Mouse (Mus musculus) heart, adult 2 months (tissue): ENCODE data around the gene Smarca5.

Experiments used
- CTCF ChIP-seq: fragments of 200-600 bp; IDR thresholded peaks from 2 replicates; pipeline ENCODE4 v1.8.1; 2022; ENCODE audit warnings: antibody characterized with exemption, mild to moderate bottlenecking, moderate library complexity
- EP300 ChIP-seq: fragments of 200-500 bp; IDR thresholded peaks from 2 replicates; pipeline ENCODE4 v1.6.1; 2011; ENCODE audit warnings: low read depth, low read length, control low read depth; ENCODE audit not compliant: insufficient read depth
- POLR2A ChIP-seq: fragments of 200-500 bp; IDR thresholded peaks from 2 replicates; pipeline ENCODE4 v1.6.1; 2011; ENCODE audit warnings: mild to moderate bottlenecking, low read depth, low read length, control low read depth; ENCODE audit not compliant: insufficient read depth

DNA sequence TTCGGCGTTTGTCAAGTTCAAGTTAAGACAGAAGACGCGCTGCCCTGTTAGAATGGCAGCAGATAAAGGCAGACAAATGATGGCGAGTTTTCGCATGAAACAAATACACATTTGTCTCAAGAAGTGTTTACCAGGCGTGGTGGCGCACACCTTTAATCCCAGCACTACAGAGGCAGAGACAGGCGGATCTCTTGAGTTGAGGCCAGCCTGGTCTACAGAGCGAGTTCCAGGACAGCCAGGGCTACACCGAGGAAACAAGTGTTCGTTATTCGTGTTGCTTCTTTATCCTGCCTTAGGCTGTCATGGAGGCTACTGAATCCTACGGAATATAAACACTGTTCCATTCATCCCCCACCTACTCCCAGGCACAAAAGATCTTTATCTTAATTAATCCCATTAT lies 635 bp upstream of the Smarca5 start:
- TF ChIP-seq CTCF (no peak), POLR2A (no peak), EP300 (no peak)
